Mouse (Mus musculus): ENCODE measurements at regions not wholly inside any gene's neighbourhood (a gene's known extent, or its start where the extent isn't known, plus 50 kb on each side); places are given as distances from the start of the nearest gene placed in this dataset.
A peak's percentile ranks its signal among the peaks of the same experiment; 100 is the strongest.

GRCm38 (mm10) chr6:52429204-52429552 is 115.9 kb downstream of the Evx1 start:
- DNase-seq (ENCODE audit: low read depth, low spot score) = no peak

DNA sequence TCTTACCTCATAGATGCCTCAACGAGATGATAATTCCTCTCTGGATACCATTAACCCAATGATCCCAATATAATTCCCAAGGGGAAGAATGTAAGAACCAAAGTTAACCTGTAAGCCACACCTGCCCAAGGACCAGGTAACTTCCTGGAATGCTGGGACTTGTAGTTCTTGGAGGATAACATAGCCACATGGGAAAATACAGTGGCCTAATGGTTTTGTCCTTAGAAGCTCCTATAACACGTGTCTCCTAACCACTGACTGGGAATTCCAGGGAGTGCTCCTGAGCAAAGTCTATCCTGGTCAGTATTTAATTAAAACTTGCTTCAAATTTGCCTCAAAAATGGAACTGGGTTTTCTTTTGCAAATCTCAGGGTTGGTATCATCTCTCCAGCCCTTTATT is 119.9 kb downstream of the Evx1 start:
- DNase-seq (ENCODE audit: low read depth, low spot score) = no peak

GRCm38 (mm10) chr6:52434771-52435170 is 121.5 kb downstream of the Evx1 start:
- DNase-seq (ENCODE audit: low read depth, low spot score) = no peak

GRCm38 (mm10) chr6:52435358-52435757 is 122.1 kb downstream of the Evx1 start:
- DNase-seq (ENCODE audit: low read depth, low spot score) = no peak

GRCm38 (mm10) chr6:52438366-52438765 is 125.1 kb downstream of the Evx1 start:
- DNase-seq (ENCODE audit: low read depth, low spot score) = peak; percentile 35

GRCm38 (mm10) chr6:52439204-52439603 is 125.9 kb downstream of the Evx1 start:
- no peak for DNase-seq (ENCODE audit: low read depth, low spot score)

- no peak for DNase-seq (ENCODE audit: low read depth, low spot score)
Observed at GRCm38 (mm10) chr6:52440160-52440559, 126.9 kb downstream of the Evx1 start.

- DNase-seq (ENCODE audit: low read depth, low spot score) = peak; percentile 70
Observed at GRCm38 (mm10) chr6:52443112-52443984, 130.1 kb downstream of the Evx1 start.

GRCm38 (mm10) chr6:52458828-52459227 is 145.5 kb downstream of the Evx1 start:
- no peak for DNase-seq (ENCODE audit: low read depth, low spot score)

- DNase-seq (ENCODE audit: low read depth, low spot score) = no peak
Observed at GRCm38 (mm10) chr6:52461186-52461585, 147.9 kb downstream of the Evx1 start.

DNA sequence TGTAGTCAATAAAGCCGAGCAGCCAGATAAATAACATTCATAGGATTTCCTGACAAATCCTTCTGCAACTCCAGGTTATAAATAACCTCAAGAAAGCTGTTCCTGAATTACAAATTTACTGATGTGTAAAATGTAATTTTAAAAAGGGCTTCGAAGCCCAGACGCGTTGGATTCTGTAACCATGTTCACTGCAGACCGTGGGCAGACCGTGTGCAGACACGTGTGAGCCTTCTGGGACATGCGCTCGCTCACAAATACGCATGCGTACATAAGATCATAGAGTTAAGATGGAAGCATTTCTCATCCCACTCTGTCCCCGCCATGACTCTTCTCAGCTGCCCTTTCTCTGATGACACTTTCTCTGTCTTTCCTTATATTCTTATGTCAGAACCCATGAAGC is 150.1 kb downstream of the Evx1 start:
- no peak for DNase-seq (ENCODE audit: low read depth, low spot score)

DNA sequence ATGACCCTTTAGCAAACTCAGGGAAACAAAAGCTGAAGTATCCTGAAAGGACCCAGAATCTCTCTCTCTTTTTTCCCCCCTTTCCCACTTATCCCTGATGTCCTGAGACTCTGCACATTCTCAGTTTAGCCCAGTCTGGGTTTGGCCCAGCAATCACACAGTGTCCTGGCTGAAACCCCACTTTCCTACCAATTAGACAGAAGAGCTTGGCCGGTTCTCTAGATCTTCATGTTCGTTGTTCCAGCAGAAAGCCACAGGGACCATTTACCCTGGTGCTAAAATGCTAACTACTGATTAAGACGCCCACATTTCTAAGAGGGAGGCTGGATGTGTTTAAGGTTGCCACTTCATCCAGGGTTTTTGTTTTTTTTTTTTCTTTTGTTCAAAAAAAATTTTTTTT is 151.3 kb downstream of the Evx1 start:
- DNase-seq (ENCODE audit: low read depth, low spot score) = no peak

- no peak for DNase-seq (ENCODE audit: low read depth, low spot score)
Observed at GRCm38 (mm10) chr6:52465834-52466525, 152.7 kb downstream of the Evx1 start.

- DNase-seq (ENCODE audit: low read depth, low spot score) = no peak
Observed at GRCm38 (mm10) chr6:52470831-52471230, 157.5 kb downstream of the Evx1 start.

DNA sequence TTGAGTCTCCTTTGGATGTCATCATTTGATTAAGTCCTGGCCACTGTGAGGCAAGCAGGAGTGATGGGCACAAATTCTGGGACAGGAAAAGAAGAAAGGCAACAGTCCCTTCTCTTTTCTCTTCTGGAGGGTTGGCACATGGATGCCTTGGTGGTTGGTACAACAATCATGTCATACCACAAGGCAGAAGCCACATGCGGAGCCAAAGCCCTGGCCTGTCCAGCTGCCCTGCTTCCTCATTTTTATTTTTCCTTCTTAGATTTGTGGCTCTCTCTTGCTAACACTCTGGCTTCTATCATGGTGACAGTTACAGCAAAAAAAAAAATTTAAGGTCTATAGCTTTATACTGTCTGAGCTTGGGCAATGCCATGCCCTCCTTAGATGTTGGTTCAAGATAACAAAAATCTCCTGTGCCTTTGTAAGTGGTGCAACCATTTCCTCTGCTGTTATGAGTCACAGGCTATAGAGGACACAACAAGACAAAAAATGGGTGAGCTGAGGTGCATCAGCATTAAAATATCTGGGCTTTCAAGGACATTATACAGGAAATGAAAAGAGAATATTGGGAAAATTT is 158.2 kb downstream of the Evx1 start:
- DNase-seq (ENCODE audit: low read depth, low spot score) = no peak

DNA sequence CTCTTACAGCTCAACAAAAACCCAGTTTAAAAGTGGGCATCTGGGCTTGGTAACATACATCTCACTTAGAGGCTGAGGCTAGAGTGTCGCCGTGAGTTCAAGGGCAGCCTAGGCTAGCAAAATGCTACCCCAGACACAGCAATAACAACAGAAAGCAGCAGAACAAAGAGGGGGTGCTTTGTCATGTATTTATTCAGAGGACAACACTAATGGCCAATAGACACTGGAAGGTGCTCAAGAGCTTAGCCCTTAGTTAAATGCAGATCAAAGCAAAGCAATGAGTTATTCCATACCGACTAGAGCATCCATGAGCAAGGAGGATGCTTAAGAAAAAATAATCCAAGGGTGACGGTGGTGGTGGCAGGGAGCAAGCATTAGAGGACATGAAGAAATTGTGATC is 158.7 kb downstream of the Evx1 start:
- DNase-seq (ENCODE audit: low read depth, low spot score) = no peak

GRCm38 (mm10) chr6:52473042-52473589 is 159.8 kb downstream of the Evx1 start:
- no peak for DNase-seq (ENCODE audit: low read depth, low spot score)

DNA sequence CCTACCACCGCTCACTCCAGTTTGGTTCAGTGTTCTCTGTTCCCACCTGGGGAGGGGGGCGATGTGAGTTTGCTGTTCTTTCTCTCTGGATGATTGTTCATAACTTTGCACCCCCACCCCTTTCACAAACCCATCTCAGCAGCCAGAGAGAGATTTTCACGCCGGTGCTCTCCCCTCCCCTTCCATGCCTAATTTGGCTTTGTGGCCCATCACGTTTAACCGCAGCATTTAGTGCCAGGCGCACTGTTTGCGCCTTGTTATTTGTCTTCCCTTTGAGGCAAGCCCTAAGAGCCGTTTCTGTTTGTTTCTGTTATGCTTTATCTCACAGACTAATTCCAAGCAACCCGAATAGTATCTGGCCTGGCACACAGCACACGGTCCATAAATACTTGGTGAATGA is 160.6 kb downstream of the Evx1 start:
- DNase-seq (ENCODE audit: low read depth, low spot score) = no peak

DNA sequence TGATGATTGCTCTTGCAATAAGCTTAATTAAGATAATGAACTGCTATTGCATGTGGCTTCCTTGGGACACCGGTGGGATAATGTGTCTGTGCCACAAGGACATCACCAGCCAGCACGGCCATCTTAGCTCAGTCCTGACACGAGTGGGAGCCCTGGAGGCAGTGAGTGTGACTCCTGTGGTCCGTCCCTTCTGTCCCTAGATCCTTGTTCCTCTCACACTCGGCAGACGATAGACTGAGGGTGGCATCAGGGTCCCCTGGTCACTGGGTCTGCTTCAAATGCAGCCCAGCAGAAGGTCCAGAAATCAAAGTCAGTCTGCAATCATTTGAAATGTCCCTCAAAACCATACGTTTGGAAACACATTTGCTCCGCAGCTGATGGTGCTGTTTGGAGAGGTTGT is 162.4 kb downstream of the Evx1 start:
- DNase-seq (ENCODE audit: low read depth, low spot score) = no peak

- peak; percentile 69 for DNase-seq (ENCODE audit: low read depth, low spot score)
Observed at GRCm38 (mm10) chr6:52476907-52477306, 163.3 kb downstream of the Hibadh start.

DNA sequence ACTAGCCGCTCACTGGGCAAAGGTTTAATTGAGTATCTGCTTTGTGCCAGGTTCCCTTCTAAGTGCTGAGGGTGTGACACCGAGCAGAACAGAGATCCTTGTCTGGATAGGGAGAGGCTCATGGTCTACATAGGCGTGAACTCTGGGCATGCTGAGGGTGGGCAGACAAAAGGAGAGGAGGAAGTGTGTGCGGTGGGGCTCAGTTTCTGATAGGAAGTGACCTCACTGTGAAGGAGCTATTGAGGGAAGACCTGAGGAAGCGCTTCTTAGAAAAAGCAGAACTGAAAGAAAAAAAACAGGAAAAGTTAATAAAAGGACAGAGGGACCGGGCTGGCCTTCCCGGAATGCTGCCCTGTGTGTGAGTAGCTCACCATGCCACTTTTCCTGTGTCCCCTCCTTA is 162.8 kb downstream of the Hibadh start:
- DNase-seq (ENCODE audit: low read depth, low spot score) = no peak

- no peak for DNase-seq (ENCODE audit: low read depth, low spot score)
Observed at GRCm38 (mm10) chr6:52478624-52479023, 161.6 kb downstream of the Hibadh start.

All from forelimb bud, embryonic 11.5 days (tissue).